Mouse (Mus musculus) megakaryocyte, embryonic 14.5 days (primary cell): ENCODE results near the gene Tomm40l.

Source experiments
- FLI1 ChIP-seq: IDR thresholded peaks from 2 replicates; pipeline ENCODE4 v1.6.1; 2012; ENCODE audit warnings: low read length, inconsistent platforms, mixed read lengths
- GATA1 ChIP-seq: IDR thresholded peaks from 3 replicates; pipeline ENCODE4 v1.6.1; 2012; ENCODE audit warnings: mixed read lengths, low read length, inconsistent platforms, borderline replicate concordance

DNA sequence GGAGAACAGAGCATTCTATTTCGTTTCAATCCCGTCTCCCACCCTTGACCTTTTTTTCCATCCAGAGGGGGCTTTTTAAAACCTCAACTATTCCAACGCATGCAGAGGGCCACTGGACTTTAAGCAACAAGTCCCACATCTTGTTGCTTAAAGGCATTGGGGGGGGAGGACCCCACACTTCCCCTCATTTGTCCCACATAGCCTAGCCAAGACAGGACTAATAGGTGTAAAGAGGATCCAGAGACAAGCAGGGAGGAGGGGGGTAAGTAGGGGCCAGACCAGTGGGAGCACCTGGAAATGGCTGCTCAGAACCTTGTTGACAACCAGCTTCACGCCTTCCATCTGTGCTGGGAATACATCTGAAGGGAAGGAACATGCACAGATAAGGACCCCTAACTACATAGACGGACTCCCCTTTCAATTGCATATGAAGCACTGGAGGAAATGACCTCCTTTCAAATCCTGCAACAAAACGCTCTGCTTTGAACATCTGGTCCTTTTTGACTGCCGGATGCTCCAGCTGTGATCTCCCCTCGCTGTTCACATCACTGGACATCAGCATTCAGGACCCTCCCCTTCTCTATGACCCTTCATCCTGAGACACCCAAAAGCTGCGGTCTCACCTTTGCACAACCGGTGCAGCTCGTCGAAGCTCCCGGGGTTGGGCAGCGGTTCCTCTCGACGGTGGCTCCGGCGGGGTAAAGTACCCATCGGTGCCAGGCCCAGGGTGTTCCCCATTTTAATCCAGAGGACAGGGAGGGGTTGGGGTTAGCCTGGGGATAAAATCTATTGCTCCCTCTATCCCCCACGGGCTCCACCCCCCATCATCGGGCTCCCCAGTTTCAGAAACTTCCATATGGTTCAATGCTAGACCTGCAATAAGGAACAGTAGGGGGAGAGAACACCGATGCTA, 777 bp downstream of the Tomm40l start:
- TF ChIP-seq GATA1 (no peak), FLI1 (no peak)
